Mouse (Mus musculus) embryo, embryonic 9.5 days (tissue): Measurements from ENCODE around the gene Adgrf5.
A peak's percentile ranks its signal among the peaks of the same experiment; 100 is the strongest.
"Not testable (repeated sequence)": the region's sequence is repeated elsewhere in the genome, so short reads cannot be mapped to it uniquely, and the experiment has no call there.

Source experiments
- DNase-seq: peaks from one replicate; pipeline ENCODE4 v3.0.0-alpha.2; 2017; ENCODE audit errors: extremely low spot score

Adgrf5 gene

GRCm38 (mm10) chr17:43460245-43461181 is 100.3 kb downstream of the Adgrf5 start:
- peak; percentile 87 for DNase-seq

DNA sequence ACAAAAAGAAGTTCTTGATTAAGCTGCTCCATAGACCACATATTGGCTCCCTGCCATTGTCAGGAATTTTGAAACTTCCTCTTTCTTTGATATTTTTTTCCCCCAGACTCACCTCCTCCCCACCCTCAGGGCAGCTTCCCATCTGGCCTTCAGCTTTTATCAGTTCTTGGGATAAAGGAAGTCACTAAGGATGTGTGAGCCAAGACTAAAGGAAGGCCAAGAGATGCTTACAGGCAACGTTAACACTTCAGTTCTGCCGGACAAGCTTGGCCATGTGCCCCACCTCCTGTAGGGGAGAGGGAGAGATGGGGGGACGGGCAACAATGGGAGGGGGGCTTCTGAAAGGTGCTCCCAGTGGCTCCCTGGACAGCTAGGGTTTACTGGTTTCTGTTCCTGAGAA is 109.8 kb downstream of the Adgrf5 start:
- DNase-seq = no peak

- no peak for DNase-seq
Measured at GRCm38 (mm10) chr17:43472558-43472957, 112.3 kb downstream of the Adgrf5 start.

DNA sequence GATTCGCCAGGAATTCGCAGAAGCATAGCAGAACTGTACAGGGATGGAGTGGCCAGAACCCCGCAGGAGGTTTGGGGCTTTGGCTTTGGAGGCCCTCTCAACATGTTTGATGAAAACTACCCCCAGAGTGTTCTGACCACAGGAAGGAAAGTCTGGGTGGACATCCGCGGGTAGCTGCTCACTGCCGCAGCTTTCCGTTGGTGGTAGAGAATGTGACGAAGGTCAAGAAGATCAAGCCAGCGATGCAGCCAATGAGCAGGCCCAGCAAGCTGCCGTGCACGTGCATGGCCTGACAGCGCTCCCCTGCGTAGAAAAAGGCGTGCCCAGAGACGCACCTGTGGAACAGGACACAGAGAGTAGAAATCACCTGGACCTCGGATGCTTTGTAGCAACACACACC is 114.5 kb downstream of the Adgrf5 start:
- DNase-seq = no peak

DNA sequence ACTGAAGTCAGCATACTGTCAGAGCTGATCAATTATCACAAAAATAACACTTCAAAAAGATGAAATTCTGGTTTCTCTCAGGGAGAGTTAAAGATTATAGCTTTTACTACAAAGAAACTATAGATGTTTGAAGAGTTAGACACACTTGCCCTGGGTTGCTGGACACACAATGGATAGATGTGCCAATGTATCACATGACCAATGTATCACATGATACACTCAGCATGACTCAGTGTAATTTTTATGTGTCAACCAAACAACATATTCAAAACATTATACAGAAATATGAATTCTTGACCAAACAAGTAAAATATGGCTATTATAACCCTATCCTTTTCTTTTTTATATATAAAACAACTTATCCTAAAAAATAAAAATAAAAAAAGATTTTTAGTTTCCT is 117.4 kb downstream of the Adgrf5 start:
- DNase-seq = no peak

DNA sequence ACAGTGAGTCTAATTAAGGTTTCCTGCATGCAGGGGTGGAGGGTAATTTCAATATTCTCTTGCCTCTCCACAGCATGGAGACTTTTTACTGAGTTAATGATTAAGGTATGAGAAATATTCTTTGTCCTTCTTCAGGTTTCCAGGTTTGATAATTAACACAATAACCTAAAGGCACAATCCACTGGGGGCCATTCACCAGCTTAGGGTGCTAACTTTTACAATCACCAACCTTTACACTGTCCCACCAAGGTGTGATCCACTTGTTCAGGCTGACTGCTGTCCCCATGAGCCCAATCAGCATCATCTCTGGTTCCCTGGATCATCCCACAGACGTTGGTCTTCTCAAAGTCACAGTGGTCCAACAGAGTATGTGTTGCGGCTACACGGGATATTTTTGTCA is 125.7 kb downstream of the Adgrf5 start:
- no peak for DNase-seq

GRCm38 (mm10) chr17:43488439-43489151 is 128.3 kb downstream of the Adgrf5 start:
- DNase-seq = no peak

- not testable (repeated sequence) for DNase-seq
Measured at GRCm38 (mm10) chr17:43490371-43490770, 130.1 kb downstream of the Adgrf5 start.

GRCm38 (mm10) chr17:43495502-43495901 is 135.3 kb downstream of the Adgrf5 start:
- DNase-seq = no peak

DNA sequence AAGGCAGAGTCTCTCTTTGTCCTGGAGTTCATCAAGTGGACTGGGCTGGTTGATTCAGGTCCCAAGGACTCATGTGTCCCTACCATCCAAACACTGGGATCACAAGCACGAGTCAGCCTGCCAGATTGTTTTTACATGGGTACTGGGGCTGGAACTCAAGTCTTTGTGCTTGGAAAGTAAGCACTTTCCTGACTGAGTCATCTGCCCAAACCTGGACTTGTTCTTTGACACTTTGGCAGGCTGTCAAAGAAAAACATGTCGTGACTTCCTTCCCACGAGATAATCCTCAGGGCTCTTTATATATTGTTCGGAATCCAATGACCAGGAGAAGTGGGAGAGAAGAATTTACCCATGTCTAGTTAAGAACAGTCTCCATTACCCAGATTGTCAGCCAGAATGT is 137.3 kb downstream of the Adgrf5 start:
- DNase-seq = no peak

DNA sequence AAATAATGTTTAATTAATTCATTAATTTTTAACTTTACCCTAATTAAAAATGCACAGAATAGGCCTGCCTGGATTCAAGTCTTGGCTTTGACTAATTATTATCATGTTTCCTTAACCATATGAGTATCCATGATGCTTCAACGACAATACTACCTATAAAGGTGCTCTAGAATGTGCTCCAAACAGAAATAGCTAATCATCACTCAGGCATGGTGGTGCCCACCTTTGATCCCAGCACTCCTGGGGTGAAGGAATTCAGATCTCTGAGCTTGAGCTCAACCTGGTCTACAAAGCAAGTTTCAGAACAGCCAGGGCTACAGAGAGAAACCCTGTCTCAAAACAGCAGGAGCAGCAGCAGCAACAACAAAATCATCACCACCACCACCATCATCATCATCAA is 140.3 kb downstream of the Adgrf5 start:
- no peak for DNase-seq

DNA sequence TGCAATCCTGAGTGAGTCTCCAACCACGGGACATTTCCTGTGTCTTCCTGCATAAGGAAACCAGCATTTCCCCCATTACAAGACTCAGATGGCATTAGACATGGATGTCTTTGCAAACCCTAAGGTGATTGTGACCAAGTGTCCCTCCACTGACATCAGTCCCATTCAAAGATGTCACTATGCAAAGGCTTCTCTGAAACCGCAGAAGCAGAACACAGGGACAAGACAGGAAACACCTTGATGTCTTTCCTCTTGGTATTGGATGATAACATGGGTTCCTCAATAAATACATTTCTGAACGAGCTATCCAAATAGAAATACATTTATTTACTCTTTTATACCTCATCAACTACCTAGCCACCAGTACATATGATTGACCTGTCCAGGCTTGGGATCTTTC is 141.0 kb downstream of the Adgrf5 start:
- no peak for DNase-seq

DNA sequence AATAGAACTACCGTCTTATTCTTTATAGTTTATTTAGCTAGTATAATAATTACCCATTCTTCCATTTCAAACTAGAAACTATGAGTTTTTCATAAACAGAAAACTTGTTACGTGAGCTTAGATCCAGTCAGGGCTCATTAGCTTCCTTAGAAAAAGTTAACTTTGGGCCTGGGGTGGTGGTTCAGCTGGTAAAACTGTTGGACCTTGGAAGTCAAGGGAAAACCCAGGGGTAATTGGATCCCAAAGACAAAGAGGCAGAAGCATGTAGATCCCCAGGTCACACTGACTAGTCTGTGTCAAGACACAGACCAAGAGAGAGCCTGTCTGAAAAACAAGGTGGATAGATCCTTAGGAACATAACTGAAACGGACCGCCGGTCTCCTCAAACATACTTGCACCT is 141.4 kb downstream of the Adgrf5 start:
- no peak for DNase-seq

DNA sequence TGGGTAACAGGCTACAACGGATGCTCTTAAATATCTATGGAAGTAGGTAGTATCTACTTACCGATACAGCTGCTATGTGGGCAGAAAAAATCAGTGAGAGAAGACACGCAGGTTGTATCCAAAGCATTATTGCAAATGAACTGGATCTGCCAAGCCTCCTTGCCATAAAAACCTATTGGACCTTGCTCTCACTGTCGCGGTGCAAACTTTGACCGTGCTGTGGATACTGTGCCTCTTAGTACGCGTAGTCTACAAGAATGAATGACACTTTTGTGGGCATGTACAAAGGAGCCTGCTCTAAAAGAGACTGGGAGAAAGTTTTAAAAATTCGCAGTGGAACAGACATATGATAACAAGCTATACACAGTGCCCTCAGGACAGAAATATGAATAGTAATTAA is 142.3 kb downstream of the Adgrf5 start, which contains the start of gene Mep1a:
Gene Mep1a, minus strand, starts transcription at position 221 of the 400 bp plus-strand sequence.
- no peak for DNase-seq

DNA sequence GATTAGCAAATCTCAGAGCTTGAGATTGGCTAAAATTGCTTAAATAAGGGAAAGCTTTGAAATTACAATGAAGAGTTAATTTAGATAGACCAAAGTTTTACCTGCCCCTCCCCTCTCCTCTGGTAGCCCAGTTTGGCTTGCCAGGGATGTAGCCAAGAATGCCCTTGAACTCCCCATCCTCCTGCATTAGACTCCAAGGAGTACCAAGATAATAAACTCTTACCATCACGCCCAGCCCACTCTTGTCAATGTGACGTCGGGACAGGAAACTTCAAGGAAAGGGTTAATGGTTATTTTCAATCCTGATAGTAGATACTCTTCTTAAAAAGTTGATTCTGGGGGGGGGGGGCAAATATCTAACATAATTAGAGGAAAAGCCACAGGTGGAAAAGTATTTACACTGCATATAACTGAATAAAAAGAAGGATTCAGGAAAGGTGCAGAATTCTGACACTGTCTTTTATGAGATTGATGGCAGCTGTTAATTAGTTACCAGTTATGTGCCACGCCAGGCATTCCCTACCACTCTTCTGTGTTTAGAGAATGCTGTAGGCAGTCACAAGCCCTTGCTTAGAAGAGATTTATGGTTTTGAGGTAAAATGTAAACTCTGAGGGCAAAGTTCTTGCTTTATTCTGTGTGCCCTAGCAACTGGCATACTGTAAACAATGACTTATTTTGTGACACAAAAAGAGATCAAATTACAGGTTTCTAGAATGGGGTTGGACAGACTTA is 143.8 kb downstream of the Adgrf5 start:
- DNase-seq = no peak

DNA sequence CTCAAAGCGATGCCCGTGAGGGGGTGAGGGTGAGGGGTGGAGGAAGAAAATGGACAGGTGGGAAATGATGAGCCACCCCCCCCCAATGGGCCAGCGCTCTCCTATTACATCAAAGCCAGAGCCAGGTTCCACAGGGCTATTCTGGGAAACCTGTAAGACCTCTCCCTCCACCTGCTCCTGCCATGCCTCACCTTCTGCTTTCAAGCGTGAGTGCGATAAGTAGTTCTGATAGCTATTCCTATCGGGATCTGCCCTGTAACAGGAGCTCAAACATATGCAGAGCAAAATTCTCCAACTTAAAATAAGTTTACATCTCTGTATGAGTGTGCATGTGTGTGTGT is 144.3 kb downstream of the Adgrf5 start:
- no peak for DNase-seq
